Mouse (Mus musculus): ENCODE measurements at regions not wholly inside any gene's neighbourhood (a gene's known extent, or its start where the extent isn't known, plus 50 kb on each side); places are given as distances from the start of the nearest gene placed in this dataset.
"Not testable (repeated sequence)": the region's sequence is repeated elsewhere in the genome, so short reads cannot be mapped to it uniquely, and the experiment has no call there.

DNA sequence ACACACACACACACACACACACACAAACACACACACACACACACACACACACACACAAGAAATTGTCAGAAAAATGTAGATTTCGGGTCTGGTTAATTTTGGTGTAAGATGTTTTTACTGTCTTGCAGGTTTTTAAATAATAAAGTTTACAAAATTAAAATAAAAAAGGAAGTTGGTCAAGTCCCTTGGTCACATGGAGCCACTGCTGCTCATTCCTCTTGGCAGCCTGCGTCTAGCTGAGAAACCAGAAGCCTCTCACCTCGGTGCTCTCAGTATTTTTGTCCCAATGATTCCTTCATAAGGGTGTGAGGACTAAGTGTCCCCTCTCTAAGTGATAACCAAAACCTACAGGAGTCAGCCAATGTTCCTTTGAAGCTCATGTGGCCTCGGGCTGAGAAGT, 76.8 kb upstream of the Smg1 start:
- in situ Hi-C loops (cut with MboI; ENCODE audit: low sequenced_read_pairs) = no loop called here

GRCm38 (mm10) chr7:118318432-118319135, 75.1 kb upstream of the Smg1 start:
- in situ Hi-C loops (cut with MboI; ENCODE audit: low sequenced_read_pairs) = no loop called here

DNA sequence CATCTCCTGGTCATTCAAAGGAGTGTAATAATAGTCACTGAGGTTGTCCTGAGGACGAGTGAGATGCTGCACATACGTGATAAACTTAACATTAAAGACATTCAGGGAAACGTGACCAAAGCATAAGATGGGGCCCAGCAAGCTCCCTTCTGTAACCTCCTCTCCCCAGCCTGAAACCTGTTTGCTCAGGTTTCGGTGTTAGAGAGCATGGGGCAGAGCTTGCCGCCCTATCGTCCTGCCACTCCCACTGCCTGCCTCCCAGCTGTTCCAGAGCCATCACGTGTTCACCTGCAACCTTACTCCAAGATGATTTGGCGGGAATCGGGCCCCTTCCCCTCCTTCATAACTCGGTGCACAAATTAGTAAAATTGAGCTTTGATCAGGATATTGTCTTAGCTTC, 71.4 kb upstream of the Smg1 start:
- in situ Hi-C loops (cut with MboI; ENCODE audit: low sequenced_read_pairs) = not testable (repeated sequence)

DNA sequence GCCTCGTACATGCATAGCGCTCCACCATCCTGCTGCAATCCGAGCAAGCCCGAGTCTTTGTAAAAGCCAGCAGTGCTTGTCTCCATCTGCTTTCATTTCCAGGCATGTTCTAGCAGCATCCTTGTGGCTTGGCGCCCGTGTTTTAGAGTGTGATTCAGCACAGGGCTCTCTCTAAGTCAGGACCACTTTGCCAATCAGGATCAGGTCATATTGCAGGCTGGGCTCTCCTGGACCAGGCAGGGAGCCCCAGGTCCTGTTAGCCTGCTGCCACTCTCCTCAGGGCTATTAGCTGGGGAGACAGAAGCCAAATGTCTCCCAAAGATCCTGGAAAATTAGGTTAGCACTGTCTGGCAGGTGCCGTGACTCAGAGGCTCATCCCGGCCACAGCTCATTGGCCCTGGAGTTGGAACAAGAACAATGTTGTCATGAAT, 70.8 kb upstream of the Smg1 start:
- in situ Hi-C loops (cut with MboI; ENCODE audit: low sequenced_read_pairs) = no loop called here

DNA sequence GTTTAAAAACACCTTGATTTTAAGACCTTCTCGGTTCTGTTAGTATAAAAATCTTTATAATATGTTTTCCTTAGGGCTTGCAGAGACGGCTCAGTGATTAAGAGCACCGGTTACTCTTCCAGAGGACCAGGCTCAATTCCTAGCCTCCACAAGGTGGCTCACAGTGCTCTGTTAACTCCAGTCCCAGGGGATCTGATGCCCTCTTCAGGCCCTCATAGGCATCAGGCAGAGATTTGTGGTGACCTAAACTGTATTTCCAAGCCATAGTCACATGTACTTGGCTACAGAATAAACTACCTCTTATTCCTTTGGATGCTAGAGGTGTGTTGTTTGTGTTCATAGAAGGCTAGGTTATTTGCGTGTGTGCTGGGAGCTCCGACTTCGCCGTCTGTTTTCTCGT, 70.3 kb upstream of the Smg1 start:
- in situ Hi-C loops (cut with MboI; ENCODE audit: low sequenced_read_pairs) = no loop called here

DNA sequence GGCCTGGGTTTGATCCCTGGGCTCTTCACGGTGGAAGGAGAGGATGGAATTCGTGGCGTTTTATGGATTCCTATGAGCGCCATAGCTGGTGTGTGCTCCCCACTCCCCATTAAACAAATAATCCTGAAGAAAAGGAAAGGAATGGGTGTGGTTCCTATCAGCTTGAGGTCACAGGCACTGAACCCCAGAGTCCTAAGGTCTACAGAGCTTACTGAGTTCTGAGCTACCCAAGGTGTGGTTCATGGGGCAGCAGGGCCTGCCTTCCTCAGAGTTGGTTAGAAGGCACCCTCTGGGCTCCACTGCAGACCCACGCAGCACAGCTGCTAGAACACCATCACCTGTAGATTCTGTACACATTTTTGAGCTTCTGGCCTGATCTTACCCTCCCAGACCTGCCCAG, 66.3 kb upstream of the Smg1 start:
- in situ Hi-C loops (cut with MboI; ENCODE audit: low sequenced_read_pairs) = loop anchor here (10.0 kb wide), 1 partner anchor 105 kb away; no protein-coding TSS in a partner anchor

DNA sequence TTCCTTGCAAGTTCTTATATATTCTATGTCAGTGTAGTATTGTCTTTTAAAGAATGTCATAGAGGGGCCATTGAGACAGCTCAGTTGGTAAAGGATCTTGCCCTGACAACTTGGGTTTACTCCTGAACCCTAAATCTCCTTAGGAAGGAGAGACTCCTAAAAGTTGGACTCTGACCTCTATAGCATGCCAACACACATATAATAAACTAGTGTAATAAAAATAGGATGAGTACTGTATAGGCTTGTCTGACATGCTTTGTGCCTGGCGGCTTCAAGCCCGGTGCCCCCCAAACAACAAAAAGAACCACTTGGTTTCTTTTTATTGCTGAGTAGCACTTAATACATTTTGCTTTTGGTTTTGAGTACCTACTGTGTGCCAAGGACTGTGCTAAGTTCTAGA, 65.4 kb upstream of the Smg1 start:
- in situ Hi-C loops (cut with MboI; ENCODE audit: low sequenced_read_pairs) = loop anchor here (10.0 kb wide), 1 partner anchor 106 kb away; no protein-coding TSS in a partner anchor

DNA sequence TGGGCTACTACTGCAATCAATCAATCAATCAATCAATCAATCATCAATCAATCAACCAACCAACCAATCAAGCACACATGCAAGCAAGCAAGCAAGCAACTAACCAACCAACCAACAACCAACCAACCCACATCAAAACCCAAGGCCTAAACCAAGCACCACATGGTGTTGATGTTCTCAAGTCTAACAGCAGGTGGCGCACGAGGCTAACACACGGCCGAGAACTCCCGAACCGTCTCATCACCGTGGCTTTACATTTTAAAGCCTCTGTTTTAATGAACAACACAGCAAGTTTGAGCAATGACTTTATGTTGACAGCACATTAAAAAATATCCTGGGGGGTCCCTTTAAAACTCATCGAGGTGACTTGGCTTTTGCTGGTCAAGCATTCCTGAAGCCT, 61.3 kb upstream of the Smg1 start:
- in situ Hi-C loops (cut with MboI; ENCODE audit: low sequenced_read_pairs) = loop anchor here (10.0 kb wide), 1 partner anchor 110 kb away; no protein-coding TSS in a partner anchor

DNA sequence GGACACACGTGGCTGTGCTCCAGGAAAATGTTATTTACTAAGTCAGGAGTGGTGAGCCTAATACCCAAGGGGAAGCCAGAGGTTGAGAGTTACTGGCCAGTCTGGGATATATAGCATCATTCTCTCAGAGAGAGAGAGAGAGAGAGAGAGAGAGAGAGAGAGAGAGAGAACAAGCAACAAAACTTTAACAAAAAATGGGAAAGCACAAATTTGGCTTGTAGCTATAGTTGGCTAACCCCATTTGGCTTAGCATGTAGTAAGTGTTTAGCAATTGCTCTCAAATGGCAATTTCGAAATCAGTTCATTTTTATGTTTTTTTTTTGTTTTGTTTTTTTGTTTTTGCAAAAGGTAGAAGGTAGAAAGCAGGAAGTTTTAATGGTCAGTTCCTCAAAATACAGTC, 60.9 kb upstream of the Smg1 start:
- in situ Hi-C loops (cut with MboI; ENCODE audit: low sequenced_read_pairs) = loop anchor here (10.0 kb wide), 1 partner anchor 110 kb away; no protein-coding TSS in a partner anchor

GRCm38 (mm10) chr7:118303921-118304320, 60.5 kb upstream of the Smg1 start:
- in situ Hi-C loops (cut with MboI; ENCODE audit: low sequenced_read_pairs) = loop anchor here (10.0 kb wide), 1 partner anchor 111 kb away; no protein-coding TSS in a partner anchor

DNA sequence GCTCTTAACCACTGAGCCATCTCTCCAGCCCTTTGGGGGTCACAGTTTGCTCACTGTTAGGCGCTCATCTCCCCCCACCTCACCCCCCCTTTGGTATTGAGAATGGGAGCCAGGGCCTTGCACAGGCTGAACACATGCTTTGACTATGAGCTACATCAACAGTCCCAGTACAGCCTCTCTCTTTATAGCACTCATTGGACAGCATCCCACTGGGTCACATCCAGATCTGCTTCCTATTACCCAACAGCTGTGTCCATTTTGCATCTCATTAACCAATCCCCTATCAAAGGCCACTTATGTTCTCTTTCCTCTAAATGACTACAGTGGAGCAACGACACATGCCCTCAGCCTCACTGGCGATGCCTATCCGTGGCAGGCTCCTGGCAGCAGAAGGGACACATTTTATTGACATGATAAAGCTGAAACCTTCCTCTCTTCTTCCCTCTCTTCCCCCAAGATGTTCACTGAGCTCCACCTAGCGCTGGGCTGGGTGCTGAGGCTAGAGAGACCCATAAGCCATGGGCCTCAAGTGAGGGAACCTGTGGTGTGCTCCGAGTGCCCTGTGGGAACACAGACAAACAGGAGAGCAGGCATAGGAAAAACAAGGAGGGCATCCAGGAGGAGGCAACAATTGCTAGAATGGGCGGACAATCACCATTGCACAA, 57.3 kb upstream of the Smg1 start:
- in situ Hi-C loops (cut with MboI; ENCODE audit: low sequenced_read_pairs) = loop anchor here (10.0 kb wide), 1 partner anchor 114 kb away; no protein-coding TSS in a partner anchor

DNA sequence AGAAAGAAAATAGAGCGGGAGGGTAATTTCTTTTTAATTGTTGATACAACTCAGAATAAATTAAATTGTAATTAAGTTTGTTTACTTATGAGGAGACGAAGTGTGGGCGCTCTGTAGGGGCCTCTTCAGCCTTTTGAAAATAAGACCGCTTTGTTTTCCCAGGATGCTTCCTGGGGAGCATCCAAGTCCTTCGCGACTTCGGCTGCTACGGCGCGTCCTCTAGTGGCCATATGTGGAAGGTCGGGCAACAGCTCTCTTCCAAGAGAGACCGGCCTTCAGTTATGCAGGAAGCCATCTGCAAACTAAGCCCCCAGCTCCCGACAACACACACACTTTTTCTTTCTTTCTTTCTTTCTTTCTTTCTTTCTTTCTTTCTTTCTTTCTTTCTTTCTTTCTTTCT, 54.1 kb upstream of the Smg1 start:
- in situ Hi-C loops (cut with MboI; ENCODE audit: low sequenced_read_pairs) = no loop called here

- in situ Hi-C loops (cut with MboI; ENCODE audit: low sequenced_read_pairs) = no loop called here
Measured at GRCm38 (mm10) chr7:118296856-118297518, 53.5 kb upstream of the Smg1 start.

- in situ Hi-C loops (cut with MboI; ENCODE audit: low sequenced_read_pairs) = no loop called here
Measured at GRCm38 (mm10) chr7:118295855-118296254, 52.4 kb upstream of the Smg1 start.

DNA sequence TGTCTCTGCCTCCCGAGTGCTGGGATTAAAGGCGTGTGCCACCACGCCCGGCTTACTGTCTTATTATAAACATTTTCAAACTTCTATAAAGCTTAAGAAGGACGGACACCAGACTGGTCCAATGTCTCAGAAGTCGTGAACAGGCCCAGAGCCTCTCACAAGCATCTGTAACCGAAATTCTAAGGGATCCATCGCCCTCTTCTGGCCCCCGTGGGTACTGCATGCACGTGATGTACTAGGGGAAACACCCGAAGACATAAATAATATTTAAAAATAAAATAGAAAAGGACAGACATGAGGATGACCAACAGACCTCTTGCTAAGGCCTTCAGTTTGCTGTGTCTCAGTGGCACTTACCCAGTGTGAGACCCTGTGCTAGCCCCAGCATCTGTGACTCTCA, 51.8 kb upstream of the Smg1 start:
- in situ Hi-C loops (cut with MboI; ENCODE audit: low sequenced_read_pairs) = no loop called here

- in situ Hi-C loops (cut with MboI; ENCODE audit: low sequenced_read_pairs) = no loop called here
Measured at GRCm38 (mm10) chr7:118294637-118295036, 51.2 kb upstream of the Smg1 start.

Data from CH12F3 (cell line).